Mouse (Mus musculus) myocyte (in vitro differentiated cells): ENCODE measurements around the gene Tmem30a. TPM values are rescaled to one million over a fixed set of nuclear protein-coding genes. Genes with fewer than 3 reads are reported as not detected.
A peak's percentile ranks its signal among the peaks of the same experiment; 100 is the strongest.

Source experiments
- H3K27me3 ChIP-seq: one replicate; pipeline ENCODE4 v1.6.1; 2011; ENCODE audit not compliant: control insufficient read depth, insufficient read depth, insufficient read length
- H3K36me3 ChIP-seq: one replicate; pipeline ENCODE4 v1.6.1; 2011; ENCODE audit not compliant: control insufficient read depth, insufficient read depth
- H3K4me2 ChIP-seq: one replicate; pipeline ENCODE4 v1.6.1; 2011; ENCODE audit warnings: low read depth, control low read depth
- H3K4me3 ChIP-seq: one replicate; pipeline ENCODE4 v1.5.1; 2011; ENCODE audit warnings: mild to moderate bottlenecking, control low read depth, moderate library complexity
- H3K79me2 ChIP-seq: one replicate; pipeline ENCODE4 v1.6.1; 2011; ENCODE audit not compliant: control insufficient read depth, insufficient read depth
- H3ac ChIP-seq: one replicate; pipeline ENCODE4 v1.6.1; 2011; ENCODE audit not compliant: control insufficient read depth, insufficient read length
- CEBPB ChIP-seq: IDR thresholded peaks from 2 replicates; pipeline ENCODE4 v1.6.1; 2011; ENCODE audit warnings: mild to moderate bottlenecking, moderate library complexity; ENCODE audit not compliant: poor library complexity, insufficient read depth, severe bottlenecking
- E2F4 ChIP-seq: IDR thresholded peaks from one replicate; pipeline ENCODE4 v1.6.1; 2011; ENCODE audit warnings: mild to moderate bottlenecking, control low read depth, moderate library complexity; ENCODE audit not compliant: insufficient read depth
- MAX ChIP-seq: IDR thresholded peaks from one replicate; pipeline ENCODE4 v1.6.1; 2011; ENCODE audit warnings: low read depth, mild to moderate bottlenecking, control low read depth
- MYOD1 ChIP-seq, 3 experiments: IDR thresholded peaks; one replicate each; pipeline ENCODE4 v1.6.1; 2011; ENCODE audit warnings: control low read depth in 2 of 3, low read depth in 2 of 3, mild to moderate bottlenecking in 2 of 3, moderate library complexity in 1 of 3; ENCODE audit not compliant: insufficient read length in 2 of 3, control insufficient read depth in 1 of 3
- MYOG ChIP-seq, 3 experiments: IDR thresholded peaks; one replicate each; pipeline ENCODE4 v1.6.1; 2011; ENCODE audit warnings: control low read depth in 2 of 3, low read depth in 2 of 3, mild to moderate bottlenecking in 2 of 3; ENCODE audit not compliant: insufficient read length in 2 of 3, control insufficient read depth in 1 of 3, insufficient read depth in 1 of 3
- POLR2A ChIP-seq: IDR thresholded peaks from one replicate; pipeline ENCODE4 v1.6.1; 2011; ENCODE audit warnings: low read depth, mild to moderate bottlenecking, control low read depth, moderate library complexity; ENCODE audit not compliant: insufficient read length
- POLR2AphosphoS2 ChIP-seq: IDR thresholded peaks from one replicate; pipeline ENCODE4 v1.6.1; 2011; ENCODE audit warnings: low read depth, control low read depth; ENCODE audit not compliant: insufficient read length
- REST ChIP-seq: IDR thresholded peaks from one replicate; pipeline ENCODE4 v1.6.1; 2011; ENCODE audit warnings: mild to moderate bottlenecking, control low read depth, moderate library complexity; ENCODE audit not compliant: insufficient read depth, insufficient read length
- SRF ChIP-seq: IDR thresholded peaks from one replicate; pipeline ENCODE4 v1.6.1; 2011; ENCODE audit warnings: low read depth; ENCODE audit not compliant: control insufficient read depth, insufficient read length
- TCF12 ChIP-seq: IDR thresholded peaks from one replicate; pipeline ENCODE4 v1.6.1; 2011; ENCODE audit warnings: mild to moderate bottlenecking, control low read depth; ENCODE audit not compliant: poor library complexity, insufficient read depth, severe bottlenecking
- TCF3 ChIP-seq: IDR thresholded peaks from one replicate; pipeline ENCODE4 v1.6.1; 2011; ENCODE audit warnings: low read depth, control low read depth; ENCODE audit not compliant: insufficient read length
- USF1 ChIP-seq: IDR thresholded peaks from one replicate; pipeline ENCODE4 v1.6.1; 2011; ENCODE audit warnings: low read depth, mild to moderate bottlenecking, control low read depth, moderate library complexity
- polyA plus RNA-seq: library from polyadenylated mRNA; unstranded; fragments of >200 nt; fragmentation: generic; extraction: Trizol; gene quantifications from one replicate; pipeline ENCODE4 v1.2.1, GENCODE M21; 2012; ENCODE audit warnings: missing spikeins

Gene Tmem30a
- polyA plus RNA-seq: 24.7 TPM

DNA sequence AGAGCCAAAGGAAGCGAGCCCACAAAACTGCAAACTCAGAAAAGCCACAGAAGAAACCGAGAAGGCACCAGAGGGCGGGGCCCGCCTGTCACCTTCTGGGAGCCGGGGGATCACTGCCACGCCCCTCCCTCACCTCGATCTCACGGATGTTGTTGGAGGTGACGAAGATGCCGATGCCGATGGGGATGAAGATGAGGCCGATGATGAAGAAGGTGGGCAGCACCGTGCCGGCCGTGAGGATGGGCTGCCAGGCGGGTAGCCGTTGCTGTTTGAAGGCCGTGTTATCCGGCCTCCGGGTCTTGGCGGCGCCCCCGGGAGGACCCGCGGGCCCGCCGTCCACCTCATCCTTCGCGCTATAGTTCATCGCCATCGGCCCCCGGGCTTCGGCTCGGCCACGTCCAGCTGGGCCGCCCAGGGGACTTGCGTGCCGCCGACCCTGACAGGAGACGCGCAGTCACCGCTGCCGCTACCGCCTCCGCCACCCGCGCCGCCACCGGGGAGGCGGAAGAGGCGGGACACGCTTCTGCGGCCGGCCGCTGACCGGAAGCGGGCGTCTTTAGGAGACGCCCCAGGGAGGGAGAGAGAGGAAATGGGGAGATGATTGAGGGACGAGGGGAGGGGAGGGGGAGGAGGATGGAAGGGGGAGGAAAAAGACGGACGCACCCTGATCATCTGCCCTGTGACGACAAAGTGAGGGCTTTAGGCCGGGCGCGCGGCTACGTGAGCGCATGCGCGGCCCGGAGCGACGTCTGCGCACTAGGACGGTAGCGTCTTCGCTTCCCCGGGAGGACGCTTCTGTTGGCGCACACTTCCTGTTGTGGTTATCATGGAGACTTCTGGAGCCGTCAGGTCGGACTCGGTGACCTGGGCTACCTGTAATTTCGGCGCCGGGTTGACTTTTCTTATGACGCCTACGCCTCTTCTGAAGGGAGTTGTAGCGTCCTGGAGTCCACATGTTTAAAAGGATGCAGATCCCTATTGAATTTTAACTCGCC lies at the start of gene Tmem30a:
Tmem30a (minus strand) TSS at position 667 of the 995 bp plus-strand sequence.
- peak within 1 kb of the TSS; percentile 78 for H3ac ChIP-seq
- no peaks in the 10 kb centered on the region for H3K36me3 ChIP-seq
- peak within 1 kb of the TSS; percentile 67 for H3K4me3 ChIP-seq
- peaks cover 55% of the 10 kb centered on the region for H3K79me2 ChIP-seq
- H3K4me2 ChIP-seq: peak within 1 kb of the TSS; percentile 95
- H3K27me3 ChIP-seq: no peaks in the 10 kb centered on the region
- TF ChIP-seq MYOG (IDR thresholded peaks at IDR 0.05; ENCODE audit: control insufficient read depth in 1 of 3, insufficient read depth in 1 of 3, insufficient read length in 2 of 3, low read depth in 2 of 3): peak in 1 of 3 experiments; percentile 6
- no peak for TF ChIP-seq REST
- TF ChIP-seq TCF12: no peak
- TF ChIP-seq USF1: no peak
- TF ChIP-seq TCF3: no peak
- no peak for TF ChIP-seq SRF
- TF ChIP-seq POLR2A: peak; percentile 77
- no peak for TF ChIP-seq MAX
- TF ChIP-seq CEBPB: no peak
- TF ChIP-seq E2F4: no peak
- TF ChIP-seq MYOD1 (IDR thresholded peaks at IDR 0.05; ENCODE audit: control insufficient read depth in 1 of 3, insufficient read length in 2 of 3, low read depth in 2 of 3): peak in 1 of 3 experiments; percentile 15
- peak; percentile 83 for TF ChIP-seq POLR2AphosphoS2

DNA sequence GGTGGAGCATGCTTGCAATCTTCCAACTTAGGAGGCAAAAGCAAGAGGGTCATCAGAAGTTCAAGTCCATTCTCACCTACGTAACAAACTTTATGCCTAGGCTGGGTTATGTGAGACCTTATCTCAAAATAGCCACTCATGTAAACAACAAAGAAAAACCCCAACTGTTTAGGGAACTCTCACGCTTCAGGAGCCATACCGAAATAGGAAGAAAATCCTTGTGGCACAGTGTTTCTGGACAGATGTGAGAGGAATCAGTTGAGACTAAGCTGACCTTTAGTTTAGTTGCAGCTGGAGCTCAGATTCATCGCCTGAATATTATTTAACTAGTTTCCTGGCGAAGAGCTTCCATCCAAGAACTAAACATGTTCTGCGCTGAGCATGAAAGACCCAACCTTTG lies 49.3 kb upstream of the Tmem30a start:
- Histone ChIP-seq H3K4me3 (no peak overlapping the region), H3K79me2 (no peaks in the 10 kb centered on the region), H3K36me3 (no peaks in the 10 kb centered on the region), H3K4me2 (no peak overlapping the region), H3ac (no peak overlapping the region), H3K27me3 (no peaks in the 10 kb centered on the region)
- no peak for TF ChIP-seq E2F4
- TF ChIP-seq CEBPB: no peak

DNA sequence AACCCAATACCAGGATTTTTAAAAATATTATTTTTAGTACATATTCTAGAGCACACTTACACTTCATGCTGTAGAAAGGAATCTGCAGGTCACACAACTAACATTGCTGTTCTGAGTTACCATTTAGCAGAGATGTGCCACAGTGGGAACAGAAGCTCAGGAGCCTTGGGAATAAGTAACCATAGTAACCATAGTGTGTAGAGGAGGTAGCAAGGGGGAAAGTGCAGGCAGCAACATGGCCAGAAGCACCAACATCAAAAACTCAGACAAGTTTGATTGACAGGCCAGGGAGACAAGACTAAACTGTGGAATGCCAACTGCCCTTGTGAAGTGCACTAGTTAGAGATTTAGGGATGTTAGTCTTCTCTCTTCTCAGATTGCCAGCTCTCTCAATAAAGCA lies 48.7 kb upstream of the Tmem30a start:
- TF ChIP-seq SRF (no peak), CEBPB (no peak), POLR2A (no peak), MAX (no peak), E2F4 (no peak), MYOD1 (IDR thresholded peaks at IDR 0.05; ENCODE audit: control insufficient read depth in 1 of 3, insufficient read length in 2 of 3, low read depth in 2 of 3) (no peak), TCF3 (no peak), USF1 (no peak), POLR2AphosphoS2 (no peak), MYOG (IDR thresholded peaks at IDR 0.05; ENCODE audit: control insufficient read depth in 1 of 3, insufficient read depth in 1 of 3, insufficient read length in 2 of 3, low read depth in 2 of 3) (no peak), REST (no peak), TCF12 (no peak)
- no peaks in the 10 kb centered on the region for H3K79me2 ChIP-seq
- H3ac ChIP-seq: no peak overlapping the region
- no peak overlapping the region for H3K4me2 ChIP-seq
- H3K36me3 ChIP-seq: no peaks in the 10 kb centered on the region
- no peak overlapping the region for H3K4me3 ChIP-seq
- no peaks in the 10 kb centered on the region for H3K27me3 ChIP-seq

DNA sequence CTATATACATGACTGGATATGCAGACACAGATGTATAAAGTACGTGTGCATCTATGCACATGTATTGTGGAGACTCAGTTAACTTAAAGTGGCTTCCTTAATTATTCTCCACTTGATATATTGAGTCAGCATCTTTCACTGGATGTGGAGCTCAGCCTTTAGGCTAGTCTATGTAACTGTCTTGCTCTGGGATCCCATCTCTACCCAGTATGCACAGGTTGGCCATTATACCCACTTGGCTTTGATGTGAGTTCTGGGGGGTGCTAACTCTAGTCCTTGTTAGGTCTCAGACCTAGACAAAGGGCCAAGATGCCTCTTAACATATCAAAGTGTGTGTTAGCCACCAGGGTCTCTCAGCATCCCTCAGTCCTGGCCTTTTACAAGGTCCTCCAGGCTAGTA lies 38.0 kb upstream of the Tmem30a start:
- H3K4me2 ChIP-seq: no peak overlapping the region
- H3K27me3 ChIP-seq: peaks cover 25% of the 10 kb centered on the region
- TF ChIP-seq CEBPB (no peak), REST (no peak), MYOG (IDR thresholded peaks at IDR 0.05; ENCODE audit: control insufficient read depth in 1 of 3, insufficient read depth in 1 of 3, insufficient read length in 2 of 3, low read depth in 2 of 3) (no peak), USF1 (no peak), POLR2AphosphoS2 (no peak), MYOD1 (IDR thresholded peaks at IDR 0.05; ENCODE audit: control insufficient read depth in 1 of 3, insufficient read length in 2 of 3, low read depth in 2 of 3) (no peak), E2F4 (no peak), TCF3 (no peak), SRF (no peak), MAX (no peak), TCF12 (no peak), POLR2A (no peak)
- no peak overlapping the region for H3ac ChIP-seq
- no peaks in the 10 kb centered on the region for H3K79me2 ChIP-seq
- no peak overlapping the region for H3K4me3 ChIP-seq
- H3K36me3 ChIP-seq: no peaks in the 10 kb centered on the region
